Mouse (Mus musculus): ENCODE results near the gene Dennd5a.

DNA sequence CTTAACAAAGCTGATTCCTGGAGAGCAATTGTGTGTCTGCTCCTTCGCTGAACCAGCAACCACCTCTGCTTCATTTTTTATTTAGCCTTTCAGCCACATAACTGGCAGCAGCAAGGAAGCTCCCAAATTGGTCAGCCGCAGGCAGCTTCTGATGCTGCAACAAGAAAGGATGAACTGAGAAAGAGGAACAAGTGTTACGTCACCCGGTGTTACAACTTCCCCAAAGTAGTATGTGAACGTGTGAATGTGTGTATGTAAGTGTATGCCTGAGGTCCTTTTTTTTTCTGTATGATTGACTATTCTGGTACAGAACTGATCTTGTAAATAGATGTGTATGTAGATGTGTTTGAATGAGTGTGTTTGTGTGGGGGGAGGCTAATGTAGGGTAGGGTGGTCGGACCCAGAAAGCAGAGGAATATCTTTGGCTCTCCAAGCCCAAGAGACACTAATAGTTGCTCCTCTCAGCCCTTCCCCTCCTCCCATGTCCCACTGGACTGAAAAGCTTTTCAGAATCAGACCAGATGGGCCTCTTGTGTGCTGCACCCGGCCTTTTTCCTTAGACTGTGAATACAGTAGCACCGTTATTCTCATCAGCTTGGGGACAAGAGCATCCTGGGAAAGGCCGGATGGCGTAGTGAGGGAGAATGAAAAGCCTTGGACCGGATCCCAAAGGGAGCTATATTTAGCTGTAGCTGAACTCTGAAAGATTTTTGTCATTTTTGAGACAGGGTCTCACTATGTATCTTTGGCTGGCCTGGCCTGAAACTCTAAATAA, 7.7 kb upstream of the Dennd5a start:
- TF ChIP-seq CTCF (IDR thresholded peaks at IDR 0.05; ENCODE audit: borderline replicate concordance, insufficient read depth, low read depth, low read length) (no peak), POLR2A (IDR thresholded peaks at IDR 0.05; ENCODE audit: borderline replicate concordance, insufficient read depth, low read length) (no peak)
